Mouse (Mus musculus): ENCODE results near the gene Cemip2.

The Cemip2 gene

GRCm38 (mm10) chr19:21781066-21781786 is 3.1 kb downstream of the Cemip2 start:
- DNase-seq, result no peak

DNA sequence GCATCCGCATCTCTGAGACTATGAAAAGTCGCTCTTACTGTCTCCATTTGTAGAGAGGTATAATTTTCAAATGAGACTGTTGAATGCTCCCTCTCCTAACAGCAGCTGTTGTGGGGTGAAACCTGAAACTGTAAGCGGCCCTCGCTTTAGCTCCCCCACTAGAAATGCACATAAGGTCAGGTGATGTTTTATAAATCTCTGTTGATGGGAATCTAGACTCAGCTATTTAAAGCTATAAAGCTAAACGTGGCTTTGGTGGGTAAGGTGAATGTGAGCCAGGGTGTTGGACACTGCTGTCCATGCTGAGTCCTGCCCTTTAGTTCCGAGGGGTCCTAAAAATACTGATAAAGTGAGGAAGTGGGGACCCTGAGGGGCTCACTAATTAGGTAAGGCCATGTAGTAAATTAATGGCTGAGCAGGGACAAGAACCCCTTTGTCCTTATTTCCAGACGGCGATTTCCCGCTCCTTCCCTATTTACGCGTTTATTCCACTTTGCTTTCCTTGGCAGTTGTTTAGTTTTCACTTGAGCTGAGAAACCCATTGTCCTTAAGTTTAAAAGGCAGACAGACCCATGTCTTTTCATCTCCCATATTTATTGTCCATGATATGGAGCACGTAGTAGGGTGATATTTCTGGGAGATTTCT is 3.8 kb downstream of the Cemip2 start:
- no peak for DNase-seq

GRCm38 (mm10) chr19:21783717-21784116 is 5.6 kb downstream of the Cemip2 start:
- no peak for DNase-seq

DNA sequence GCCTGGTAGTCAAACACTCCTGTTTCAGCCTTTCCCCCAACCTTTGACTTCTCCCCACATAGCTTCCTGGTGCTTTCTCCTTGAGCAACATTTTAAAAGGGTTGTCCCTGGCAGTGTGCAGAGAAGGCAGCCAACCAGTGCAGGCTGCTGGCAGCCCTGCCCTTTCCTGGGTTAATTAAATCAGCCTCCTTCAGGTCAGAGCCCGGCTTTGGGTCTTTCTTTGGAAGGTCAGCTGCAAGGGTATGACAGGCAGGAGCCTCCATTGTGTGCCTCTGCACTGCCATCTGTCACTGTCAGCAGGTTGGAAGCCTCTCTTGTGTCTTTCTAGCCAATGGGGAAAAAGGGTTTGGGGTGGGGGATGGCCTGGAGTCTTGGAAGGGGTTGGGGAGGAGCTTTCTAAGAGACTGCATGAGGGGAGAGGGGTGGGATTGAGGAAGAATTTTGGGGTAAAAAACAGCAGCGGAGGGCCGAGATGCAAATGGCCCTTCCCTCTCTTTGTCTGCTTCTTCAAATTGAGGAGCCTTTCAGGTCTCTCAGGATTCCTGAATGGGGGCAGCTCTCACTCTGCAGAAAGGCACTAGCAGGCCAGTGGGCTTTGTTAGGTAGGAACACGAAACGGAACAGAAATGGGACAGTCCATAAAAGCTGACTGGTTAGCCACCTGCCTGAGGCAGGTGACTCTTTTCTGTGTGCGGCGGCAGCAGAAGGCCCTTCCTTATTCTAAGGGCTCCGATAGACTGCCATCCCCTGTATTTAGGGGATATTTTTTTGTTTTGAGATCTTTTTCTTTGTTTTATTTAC is 6.4 kb downstream of the Cemip2 start:
- DNase-seq, result no peak

DNA sequence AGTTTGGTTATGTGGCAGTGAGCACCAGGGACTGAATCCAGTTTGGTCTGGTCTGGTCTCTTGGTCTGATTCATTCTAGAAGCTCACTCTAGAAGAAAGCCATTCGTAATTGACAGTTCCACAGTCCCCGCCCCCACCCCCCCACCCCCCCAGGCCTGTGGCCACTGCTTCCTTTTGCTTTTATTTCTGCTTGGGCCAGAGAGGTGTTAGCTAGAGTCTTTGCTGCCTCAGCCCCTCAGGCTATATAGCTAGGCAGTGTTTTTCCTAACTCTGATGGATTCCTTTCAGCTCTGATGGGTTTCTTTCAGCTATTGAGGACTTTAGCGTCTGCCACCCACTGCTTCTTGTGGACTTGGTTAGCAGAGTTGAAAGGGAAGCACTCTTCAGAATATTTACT is 7.0 kb downstream of the Cemip2 start:
- no peak for DNase-seq

DNA sequence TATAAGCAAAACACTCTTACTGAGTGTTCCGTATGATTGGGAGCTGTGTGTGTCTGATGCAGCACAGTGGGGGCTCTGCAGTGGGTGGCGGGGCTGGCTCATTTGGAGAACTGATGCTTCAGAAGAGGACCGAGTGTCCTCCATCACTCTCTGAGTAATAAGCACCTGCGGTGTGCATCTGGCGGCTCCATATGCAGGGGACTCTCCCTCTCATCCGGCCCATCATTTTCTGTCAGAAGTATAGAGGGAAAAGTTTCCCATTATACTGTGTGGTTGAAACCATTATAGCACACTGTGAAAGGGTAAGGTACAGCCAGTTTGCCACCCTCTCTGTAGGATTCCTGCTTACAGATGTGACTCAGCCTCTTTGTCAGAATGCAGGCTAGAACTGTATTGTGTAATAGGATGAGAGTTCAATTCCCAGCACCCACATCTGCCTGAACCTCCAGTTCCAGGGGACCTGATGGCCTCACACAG is 8.9 kb downstream of the Cemip2 start:
- no peak for DNase-seq

- no peak for DNase-seq
Observed at GRCm38 (mm10) chr19:21788999-21789398, 10.9 kb downstream of the Cemip2 start.

GRCm38 (mm10) chr19:21789676-21790075 is 11.5 kb downstream of the Cemip2 start:
- DNase-seq, result no peak

DNA sequence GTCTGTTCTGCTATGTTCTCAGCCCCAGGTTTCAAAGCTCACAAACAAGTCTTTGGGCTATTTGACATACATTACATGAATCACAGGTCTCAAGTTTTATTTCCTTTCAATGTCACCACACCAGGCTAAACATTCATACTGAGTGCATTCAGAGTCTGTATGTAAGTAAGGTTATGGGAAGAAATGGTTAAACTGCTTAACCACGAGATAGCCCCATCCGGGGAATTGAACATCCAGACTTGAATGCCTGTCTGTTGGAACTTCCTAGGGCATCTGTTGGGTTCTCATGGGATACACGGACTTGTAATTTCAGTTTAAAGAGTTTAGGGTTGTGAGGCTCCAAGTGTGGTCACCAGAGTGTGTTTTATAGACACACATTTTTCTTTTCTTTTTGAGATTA is 13.2 kb downstream of the Cemip2 start:
- DNase-seq, result no peak

- no peak for DNase-seq
Observed at GRCm38 (mm10) chr19:21791826-21792225, 13.7 kb downstream of the Cemip2 start.

DNA sequence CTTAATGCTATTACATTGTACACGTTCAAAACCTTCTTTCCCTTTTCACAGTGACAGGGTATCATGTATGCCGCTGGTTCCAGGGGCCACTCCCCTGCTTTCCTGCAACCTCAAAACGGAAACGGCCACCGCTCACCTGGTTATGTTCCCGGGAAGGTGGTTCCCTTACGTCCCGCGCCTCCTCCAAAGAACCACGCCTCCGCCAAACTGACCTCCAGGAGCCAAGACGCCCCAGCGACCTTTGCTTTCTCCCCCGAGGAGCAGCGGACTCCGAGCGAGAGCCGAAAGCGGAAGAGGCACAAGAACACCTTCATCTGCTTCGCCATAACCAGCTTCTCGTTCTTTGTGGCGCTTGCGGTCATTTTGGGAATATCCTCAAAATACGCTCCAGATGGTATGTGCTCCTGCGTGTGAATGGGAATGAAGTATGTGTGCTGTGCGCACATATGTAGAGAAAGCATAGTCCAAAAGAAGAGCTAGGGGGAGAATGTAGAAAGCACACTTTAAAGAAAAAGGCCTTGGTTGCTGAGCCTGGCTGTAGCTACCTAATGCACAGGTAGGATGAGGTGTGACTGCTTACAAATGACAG is 14.5 kb downstream of the Cemip2 start:
- DNase-seq, result no peak

GRCm38 (mm10) chr19:21794569-21794968 is 16.4 kb downstream of the Cemip2 start:
- DNase-seq, result no peak

DNA sequence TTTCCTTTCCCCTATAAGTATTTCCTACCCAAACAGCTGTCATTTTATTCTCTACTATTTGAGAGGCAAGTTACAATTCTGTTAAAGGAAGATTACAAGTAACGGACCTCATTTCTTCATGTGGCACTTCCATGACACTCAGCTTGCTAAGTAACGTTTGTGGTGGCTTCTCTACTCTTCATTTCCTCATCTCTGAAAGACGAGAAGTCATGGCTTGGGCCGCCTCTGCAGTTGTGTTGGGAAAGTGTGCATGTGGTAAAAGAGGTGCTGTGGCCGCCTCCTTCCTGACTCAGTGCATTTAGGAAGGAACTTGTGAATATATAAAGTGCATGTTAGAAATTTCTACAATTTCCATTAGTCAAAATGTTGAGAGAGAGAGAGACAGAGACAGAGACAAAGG is 18.2 kb downstream of the Cemip2 start:
- DNase-seq, result no peak

DNA sequence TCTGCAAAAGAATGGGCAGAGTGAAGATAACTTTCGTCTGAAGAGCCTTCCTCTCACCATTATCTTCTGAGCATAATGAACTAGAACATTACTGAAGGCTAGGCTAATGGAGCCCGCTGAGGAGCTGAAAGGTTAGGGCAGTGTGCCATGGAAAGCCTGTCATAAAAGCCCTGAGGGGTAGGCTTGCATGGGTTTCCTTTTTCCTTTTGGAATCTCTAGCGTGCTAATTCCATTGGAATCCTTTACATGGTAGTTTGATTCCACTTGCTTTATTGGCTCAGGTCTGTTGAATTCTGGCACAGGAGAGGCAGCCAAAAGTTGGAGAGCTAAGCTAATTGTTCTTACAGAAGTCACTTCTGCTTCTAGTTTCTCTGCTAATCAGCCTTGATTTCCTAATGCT is 20.6 kb downstream of the Cemip2 start:
- no peak for DNase-seq

- no peak for DNase-seq
Observed at GRCm38 (mm10) chr19:21799410-21800373, 21.6 kb downstream of the Cemip2 start.

DNA sequence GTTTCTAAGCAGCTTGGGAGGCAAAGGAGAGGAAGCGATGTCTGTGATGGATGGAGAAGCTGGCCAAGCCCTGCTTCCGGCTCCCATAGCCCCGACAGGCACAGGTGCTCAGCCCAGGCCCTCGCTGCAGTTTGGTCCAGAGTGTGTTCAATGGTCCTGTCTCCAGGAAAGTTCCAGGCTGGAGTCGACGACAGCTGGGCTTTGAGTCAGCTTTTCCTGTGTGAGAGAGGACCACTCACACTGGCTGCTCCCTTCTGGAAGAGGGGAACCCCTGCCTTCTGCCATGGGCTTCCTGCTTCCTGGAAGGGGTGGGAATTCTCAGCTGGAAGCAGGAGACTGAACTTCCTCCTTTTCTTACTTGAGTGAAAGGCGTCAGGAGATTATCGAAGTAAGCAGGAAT is 26.3 kb downstream of the Cemip2 start:
- no peak for DNase-seq

GRCm38 (mm10) chr19:21805305-21805704 is 27.2 kb downstream of the Cemip2 start:
- no peak for DNase-seq

DNA sequence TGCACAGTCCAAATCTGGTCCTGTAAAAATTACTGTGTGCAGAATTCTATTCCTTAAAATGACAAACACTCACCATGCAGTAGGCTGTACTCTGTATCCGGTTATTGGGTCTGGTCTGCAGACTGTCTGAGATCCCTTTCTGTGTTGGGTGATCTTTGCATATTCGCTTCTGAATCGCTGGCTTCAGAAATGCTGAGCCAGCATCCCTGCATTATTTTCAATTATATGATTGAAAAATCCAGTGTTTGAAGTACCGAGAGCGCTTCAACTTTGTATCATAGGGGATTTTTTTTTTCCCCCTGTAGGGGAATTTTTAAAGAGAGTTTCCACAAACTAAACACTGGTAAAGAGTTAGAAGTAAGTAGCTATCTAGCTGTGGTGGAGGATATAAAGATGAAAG is 32.0 kb downstream of the Cemip2 start:
- DNase-seq, result no peak

DNA sequence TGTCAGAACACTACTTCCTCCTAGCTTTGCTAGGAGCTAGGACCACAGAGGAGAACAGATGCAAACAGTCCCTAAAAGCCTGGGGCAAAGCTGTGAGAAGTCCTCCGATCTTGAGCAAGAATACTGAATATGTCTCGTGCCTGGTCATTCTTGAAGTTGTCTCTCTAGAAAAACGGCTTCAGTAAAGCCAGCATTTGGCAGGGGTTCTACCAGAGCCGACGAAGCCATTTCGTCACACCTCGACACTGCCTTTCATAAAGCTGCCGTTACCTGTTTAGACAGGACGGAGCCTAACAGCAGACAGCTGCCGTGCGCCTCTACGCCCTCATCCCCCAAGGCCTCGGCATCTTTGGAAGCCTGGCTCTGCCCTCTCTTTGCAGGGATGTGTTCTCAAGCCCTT is 35.4 kb downstream of the Cemip2 start:
- no peak for DNase-seq

DNA sequence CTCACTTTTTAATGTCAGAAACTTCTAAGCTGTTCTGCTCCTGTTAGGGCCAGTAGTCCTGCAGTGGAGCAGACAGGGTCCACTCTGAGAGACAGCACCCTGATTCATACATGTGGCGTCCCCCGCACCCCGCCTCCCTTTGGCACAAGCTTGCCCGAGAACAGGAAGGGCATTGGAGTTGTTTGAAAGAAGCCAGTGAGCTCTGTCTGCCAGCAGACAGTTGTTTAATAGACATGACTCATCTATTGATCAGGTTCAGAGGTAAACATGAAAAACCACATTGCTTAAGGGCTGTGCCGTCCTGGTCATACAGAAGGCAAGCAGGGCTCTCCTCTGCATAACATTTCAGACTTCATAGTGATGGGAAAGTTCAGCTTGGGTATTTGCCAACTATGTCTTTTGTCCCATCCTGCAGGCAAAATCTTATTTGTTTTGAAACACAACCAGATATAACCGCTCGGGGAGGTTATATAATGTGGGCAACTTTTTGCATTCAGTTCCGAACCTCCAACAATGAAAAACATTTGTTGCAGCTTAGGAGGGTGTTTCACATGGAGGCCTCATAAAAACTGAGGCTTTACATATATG is 36.4 kb downstream of the Cemip2 start:
- no peak for DNase-seq

DNA sequence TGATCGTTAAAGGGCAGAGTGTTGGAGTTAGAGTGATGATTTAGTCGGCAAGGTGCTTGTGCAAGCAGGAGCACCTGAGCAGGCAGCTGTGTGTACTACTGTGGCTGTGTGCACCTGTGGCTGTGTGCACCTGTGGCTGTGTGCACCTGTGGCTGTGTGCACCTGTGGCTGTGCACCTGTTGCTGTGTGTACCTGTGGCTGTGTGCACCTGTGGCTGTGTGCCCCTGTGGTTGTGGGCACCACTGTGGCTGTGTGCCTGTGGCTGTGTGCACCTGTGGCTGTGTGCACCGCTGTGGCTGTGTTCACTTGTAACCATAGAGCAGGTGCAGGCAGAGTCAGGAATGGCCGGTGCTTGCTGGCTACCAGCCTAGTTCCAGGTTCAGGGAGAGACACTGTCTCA is 38.1 kb downstream of the Cemip2 start:
- DNase-seq, result no peak
